Mouse (Mus musculus): ENCODE data around the gene Lysmd3.
"Not testable (repeated sequence)": the region's sequence is repeated elsewhere in the genome, so short reads cannot be mapped to it uniquely, and the experiment has no call there.

Lysmd3 gene

DNA sequence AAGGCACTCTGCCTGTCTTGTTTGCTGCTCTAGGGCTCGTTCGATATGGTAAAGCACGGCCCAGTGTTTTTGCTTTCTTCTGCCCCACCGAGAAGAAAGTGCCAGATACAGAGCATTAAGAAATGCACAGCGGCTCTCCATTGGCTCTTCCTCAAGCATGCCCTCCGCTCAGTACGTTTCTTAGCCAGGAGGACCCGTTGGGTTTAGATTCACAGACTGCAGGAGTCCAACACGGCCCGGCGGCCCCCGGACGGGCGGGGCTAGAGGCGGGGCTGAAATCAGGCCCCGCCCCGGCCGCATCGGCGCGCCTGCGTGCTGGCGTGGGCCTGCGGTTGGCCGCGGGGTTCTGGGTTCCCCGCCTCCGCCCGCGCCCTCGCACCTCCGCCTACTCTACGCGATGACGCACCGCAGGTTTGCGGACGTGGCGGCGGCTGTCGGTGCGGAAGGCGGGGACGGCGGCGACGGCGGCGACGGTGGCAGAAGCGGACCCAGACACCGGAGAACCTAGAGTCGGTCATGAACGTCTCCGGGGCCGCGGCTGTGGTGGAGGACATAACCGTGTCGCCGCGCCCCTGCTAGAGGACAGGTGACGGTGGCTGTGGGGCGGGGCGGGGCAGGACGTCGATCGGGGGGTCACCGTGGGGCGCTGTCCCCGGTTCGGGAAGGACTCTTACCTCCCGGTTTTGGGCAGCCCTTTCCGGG is at the start of gene Lysmd3:
Gene Lysmd3, plus strand, starts transcription at position 313 of the 702 bp plus-strand sequence.
- peak; percentile 86 for DNase-seq (ENCODE audit: low read depth, low spot score)

DNA sequence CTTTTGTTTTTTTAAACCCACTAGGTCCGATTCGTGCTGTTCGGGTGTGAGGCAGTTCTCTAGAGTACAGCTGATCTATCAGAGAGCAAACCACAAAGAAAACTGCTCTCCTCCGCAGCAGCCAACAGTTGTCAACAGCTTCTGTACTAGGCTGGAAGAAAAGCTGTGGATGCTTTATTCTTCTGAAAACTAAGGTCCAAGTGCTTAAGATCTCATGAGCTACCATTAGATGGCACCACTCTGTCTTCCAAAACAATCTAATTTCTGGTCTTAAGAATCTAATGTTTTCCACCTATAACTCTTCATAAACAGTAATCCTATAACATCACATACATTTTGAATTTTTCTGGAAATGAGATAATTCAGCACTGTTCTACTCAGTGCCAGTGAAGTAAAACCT is 47.1 kb upstream of the Lysmd3 start:
- DNase-seq (ENCODE audit: low read depth, low spot score): no peak

DNA sequence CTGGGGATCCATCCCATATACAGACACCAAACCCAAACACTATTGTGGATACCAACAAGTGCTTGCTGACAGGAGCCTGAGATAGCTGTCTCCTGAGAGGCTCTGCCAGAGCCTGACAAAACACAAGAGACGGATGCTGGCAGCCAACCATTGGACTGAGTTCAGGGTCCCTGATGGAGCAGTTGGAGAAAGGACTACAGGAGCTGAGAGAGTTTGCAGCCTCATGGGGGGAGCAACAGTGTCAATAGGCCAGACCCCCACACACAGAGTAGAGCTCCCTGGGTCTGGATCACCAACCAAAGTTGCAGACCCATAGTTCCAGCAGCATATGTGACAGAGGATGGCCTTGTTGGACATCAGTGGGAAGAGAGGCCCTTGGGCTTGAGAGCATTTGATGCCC is 29.6 kb upstream of the Lysmd3 start:
- DNase-seq (ENCODE audit: low read depth, low spot score): not testable (repeated sequence)

DNA sequence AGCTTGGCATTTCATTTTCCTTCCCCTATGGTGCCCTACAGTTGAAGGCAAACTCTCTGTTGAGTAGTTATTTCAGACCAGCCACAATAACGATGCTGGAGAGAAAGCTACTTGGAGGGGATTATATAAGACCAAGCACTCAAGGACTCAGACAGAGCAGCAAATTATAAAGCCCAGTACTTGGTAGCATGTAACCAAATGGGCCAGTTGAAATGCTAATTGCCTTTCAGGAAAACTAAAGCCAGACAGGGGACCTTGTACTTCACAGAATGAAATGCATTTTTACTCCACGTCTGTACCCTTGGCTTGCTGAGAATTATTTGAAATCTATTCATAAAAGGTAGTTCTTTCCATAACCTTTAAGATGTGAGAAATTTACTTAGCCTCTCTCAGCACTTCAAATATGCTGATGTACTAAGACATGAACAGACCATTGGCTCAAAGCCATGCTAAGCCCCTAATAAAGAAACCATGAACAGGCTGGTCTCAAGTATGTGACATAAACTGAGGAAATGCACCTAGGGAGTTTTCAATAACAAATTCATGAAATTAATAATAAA is 28.8 kb upstream of the Lysmd3 start:
- no peak for DNase-seq (ENCODE audit: low read depth, low spot score)

DNA sequence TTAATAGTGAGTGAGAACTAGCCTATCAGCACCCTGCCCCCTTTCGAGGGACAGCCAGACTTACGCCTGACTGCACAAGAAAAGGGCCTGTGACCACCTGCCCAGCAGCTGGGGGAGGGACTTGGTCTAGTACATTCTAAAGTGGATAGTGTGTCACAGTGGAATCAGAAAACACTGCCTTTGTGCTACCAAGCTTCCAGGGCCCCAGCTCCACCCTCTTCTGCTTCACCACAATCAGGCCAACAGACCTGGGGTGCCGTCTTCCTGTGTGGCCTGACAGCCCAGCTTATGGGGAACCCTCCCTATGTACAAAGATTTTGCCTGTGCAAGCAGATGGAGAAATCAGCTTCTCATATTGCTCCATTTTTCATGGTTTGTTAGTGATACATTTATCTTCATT is 28.1 kb upstream of the Lysmd3 start:
- no peak for DNase-seq (ENCODE audit: low read depth, low spot score)

DNA sequence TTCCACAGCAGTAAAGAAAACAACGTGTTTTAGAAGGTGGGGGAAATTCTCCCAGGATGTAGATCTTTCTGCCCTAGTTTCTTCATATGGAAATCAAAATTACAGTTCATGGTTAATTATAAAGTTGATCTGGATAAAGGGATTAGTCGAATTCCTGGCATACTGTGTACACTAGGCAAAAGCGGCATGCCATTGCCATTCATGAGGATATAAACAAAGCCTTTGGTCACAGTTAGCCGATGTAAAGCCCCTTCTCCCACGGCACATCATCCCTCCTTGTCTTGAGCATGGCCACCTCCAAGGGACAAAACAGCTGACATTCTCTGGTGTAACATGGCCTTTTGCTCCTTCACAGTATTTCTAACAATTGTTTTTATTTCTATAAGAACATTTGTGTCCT is 26.9 kb upstream of the Lysmd3 start:
- no peak for DNase-seq (ENCODE audit: low read depth, low spot score)

DNA sequence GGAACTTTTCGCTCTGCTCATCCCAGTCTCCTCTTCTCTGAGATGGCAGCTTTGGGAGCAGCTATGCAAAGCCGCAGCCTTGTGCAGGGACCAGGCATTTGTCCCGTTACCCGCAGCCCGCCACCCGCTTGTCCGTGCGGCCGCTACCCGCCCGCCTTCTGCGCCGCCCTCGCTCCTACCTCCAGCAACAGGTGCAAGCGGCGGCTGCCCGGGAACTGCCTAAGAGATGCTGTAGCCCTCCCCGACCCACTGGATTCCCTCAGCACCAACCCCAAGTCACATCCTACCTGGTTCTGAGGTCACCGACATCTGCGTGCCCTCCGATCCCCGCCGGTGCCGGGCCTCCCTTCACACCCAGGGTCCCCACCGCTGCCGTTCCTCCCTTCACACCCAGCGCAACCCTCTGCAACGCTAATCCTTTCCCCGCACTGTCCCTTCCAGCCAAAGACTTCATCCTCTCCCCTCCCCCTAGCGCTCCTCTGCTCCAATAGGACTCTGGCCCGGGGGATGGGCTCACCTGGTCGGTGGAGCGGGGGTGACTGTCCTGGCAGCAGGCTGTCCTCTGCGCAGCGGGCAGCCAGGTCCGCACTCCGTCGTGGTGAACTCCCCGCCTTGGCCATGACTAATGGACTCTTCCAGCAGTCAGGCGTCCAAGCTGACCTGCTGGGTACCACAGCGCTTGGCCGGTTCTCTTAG is 24.6 kb upstream of the Lysmd3 start, which contains the start of gene Adgrv1:
Gene Adgrv1, minus strand, starts transcription at position 435 of the 696 bp plus-strand sequence.
- DNase-seq (ENCODE audit: low read depth, low spot score): peak; percentile 97

DNA sequence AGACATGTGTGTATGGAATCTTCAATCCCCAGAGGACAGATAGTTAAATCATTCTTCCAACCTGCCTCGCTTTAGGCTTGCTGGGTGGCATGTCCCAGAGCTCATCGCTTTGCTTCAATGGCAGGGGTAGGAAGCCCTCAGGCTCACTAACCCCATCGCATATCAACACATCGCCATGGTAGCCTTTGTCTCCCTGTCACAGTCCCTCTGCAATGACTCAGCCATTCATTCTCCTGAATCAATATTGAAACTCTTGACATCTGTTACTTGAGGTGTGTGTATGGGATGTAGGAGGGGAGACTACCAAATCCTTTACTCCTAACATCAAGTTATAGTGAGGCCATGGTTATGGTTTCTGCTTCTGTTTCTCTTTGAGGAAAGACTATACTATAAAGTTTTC is 17.8 kb upstream of the Lysmd3 start:
- DNase-seq (ENCODE audit: low read depth, low spot score): peak; percentile 9

DNA sequence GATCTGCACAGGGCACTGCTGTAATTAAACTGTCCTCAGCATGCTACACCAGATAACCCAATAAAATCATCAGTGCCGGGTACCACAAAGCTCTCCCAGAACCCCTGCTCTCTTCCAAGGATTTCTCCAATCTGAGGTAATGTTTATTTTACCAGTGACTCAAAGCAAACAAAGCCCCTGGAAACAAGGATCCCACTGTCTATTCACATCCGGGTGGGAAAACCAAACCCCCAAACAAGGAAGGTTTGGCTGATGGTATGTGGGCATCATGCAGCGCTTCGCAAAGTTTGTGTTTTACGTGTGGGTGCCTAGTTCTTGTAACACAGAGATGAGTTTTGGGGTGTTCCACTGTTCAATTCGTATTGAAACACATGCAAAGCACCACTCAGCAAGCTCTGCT is 16.6 kb upstream of the Lysmd3 start:
- DNase-seq (ENCODE audit: low read depth, low spot score): no peak

DNA sequence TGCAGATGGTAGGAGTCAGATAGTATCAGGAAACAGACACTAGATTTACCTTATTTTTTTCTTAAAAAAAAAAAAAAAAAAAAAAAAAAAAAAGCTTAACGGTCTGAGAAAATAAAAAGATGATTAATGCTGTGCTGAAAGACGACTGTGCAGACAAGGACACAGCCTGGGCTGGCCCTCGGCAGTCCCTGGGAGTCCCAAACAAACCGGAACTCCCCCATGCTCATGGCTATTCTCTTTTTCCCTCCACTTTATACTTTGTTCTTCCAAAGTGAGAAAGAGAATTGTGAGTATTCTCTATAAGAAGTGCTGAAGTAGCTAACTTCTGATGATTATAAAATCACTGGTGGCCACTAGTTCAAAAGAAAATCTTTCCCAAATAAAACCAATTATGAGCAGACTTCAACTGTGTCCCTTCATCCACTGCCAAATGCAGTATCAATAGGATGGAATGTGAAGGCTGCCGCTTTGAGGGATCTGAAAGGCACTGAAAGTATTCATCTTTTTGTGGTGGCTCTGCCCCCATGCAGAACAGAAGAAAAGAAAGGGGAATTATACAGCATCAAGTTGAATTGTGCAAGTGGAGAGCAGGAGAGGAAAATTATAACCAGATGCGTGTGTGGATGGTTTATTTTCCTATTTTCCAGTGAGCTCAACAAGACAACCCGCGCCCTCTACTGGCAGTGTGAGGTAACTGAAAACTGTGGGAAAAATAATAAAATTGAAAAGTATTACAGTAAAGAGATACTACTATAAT is 16.0 kb upstream of the Lysmd3 start:
- peak; percentile 20 for DNase-seq (ENCODE audit: low read depth, low spot score)

DNA sequence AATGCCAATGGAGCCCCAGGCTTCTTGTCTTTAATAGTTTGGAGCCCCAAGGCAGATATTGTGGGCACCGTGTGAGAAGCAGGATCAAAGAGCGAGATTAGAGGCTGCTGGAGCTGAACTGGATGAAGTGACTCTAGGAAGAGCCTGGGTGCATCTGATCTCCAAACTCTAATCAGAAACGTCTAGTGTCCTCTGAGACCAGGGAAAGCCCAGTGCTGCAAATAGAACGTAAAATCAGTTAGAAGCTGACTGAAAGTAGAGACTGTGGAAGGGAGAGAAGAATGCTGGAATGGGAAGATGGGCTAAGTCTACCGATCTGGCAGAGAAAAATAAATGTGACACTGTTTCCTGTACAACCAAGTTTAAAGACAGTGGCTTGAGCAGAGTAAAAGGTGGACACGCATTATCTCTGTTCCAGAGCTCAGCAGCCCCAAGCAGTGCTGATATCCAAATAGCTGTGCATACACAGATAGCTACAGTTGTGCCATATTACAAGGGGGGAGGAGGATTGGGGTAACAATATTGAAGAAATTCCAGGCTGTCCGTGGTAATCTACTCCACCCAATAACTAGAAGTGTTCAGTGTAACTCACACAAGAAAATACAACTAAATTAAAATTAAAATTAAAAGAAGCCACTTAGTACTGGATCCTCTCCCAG is 14.8 kb upstream of the Lysmd3 start:
- no peak for DNase-seq (ENCODE audit: low read depth, low spot score)

DNA sequence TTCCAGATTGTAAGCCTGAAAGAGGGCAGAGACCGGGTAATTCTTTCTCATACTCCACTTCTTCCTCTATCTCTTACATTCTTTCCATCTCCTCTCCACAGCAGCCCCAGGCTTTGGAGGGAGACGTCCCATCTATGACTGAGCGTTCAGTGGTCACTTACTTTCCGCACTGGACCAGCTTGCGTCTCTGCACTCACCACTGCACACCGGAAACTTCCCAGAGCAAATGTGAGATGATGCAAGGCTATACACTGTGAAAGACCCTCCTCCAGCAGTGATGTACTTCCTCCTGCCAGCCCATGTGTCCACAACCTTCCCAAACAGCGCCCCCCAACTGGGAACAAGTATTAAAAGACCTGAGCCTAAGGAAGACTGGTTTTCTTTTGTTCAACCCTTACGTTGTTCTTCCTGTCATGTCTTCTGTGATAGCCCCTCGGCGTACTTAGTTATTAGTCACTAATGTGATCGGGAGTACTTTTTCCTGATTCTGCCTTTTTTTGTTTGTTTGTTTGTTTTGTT is 13.4 kb upstream of the Lysmd3 start:
- peak; percentile 78 for DNase-seq (ENCODE audit: low read depth, low spot score)

DNA sequence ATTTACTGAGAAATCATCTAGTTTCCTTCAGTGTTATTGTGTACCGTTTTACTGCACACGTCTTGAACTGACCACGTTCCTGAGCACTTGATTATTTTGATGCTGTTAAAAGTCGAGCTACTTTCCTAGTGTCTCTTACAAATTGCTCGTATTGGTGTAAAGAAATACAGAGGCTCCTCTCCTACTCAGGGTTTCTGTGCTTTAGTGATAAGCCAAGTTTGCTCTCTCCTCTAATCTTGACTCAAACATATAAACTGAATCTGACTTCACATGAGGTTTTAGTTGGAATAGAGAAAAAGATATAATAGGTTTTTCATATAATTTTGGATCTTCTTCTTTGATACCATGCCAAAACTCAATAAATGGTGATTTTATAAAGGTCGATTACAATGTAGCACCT is 11.1 kb upstream of the Lysmd3 start:
- no peak for DNase-seq (ENCODE audit: low read depth, low spot score)

DNA sequence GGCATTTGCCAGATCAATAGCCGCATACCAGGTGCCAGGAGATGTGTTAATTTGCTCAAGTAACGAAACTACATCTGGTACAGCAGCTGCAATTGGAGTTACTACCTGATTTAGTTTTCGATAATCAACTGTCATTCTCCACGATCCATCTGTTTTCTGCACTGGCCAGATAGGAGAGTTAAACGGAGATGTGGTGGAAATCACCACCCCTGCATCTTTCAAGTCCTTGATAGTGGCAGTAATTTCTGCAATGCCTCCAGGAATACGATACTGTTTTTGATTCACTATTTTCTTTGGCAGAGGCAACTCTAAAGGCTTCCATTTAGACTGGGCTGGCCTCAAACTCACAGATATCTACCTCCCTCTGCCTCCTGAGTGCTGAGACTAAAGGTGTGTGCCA is 7.1 kb upstream of the Lysmd3 start:
- DNase-seq (ENCODE audit: low read depth, low spot score): not testable (repeated sequence)

DNA sequence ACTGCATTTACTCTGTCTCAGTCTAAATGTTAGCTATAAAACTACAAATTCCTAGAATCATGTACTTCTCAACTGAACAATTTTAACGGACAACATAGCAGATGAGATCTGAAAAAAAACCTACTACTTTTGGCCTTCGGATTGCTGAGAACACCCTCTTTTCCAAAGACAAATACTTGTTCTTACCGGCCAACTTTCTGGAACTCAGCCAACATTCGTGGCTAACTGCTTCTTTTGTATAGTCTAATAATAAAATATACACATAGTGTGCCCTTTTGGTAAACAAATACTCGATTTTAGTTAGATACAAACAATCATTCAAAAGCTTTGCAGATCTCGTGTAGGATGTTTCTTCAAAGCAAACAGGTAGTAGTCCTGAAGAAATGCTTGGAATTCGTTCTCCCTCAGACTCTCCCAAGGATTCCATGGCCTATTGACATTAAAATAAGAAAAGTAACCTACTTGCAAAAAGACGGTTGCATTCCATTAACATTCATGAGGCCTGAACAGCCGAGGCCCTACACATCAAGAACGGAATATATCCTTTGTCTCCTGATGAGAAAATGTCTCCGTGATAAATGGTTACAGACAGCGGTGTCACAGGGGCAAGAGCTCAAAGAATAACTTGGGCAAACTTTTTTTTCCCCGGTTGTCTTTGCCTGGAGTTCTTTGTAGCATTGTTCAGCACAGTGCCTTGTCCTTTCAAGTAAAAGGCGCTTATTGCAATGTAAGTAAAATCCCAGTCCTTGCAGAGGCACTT is 1.2 kb upstream of the Lysmd3 start:
- DNase-seq (ENCODE audit: low read depth, low spot score): peak; percentile 80

DNA sequence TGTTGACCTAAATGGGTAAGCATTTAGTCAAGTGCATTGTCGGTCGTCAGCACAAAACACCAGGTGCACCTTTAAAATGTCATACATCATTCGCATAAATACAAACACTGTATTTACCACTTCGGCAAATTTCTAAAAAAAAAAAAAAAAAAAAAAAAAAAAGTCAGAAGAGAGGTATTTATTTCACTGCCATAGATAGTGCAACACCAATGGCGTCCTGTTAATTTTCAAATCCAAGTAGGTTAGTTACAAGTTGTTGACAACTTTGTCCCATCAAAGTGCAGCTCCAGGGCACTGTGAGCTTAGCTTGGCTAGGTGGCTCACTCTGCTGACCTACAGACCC is 484 bp upstream of the Lysmd3 start:
- no peak for DNase-seq (ENCODE audit: low read depth, low spot score)

DNA sequence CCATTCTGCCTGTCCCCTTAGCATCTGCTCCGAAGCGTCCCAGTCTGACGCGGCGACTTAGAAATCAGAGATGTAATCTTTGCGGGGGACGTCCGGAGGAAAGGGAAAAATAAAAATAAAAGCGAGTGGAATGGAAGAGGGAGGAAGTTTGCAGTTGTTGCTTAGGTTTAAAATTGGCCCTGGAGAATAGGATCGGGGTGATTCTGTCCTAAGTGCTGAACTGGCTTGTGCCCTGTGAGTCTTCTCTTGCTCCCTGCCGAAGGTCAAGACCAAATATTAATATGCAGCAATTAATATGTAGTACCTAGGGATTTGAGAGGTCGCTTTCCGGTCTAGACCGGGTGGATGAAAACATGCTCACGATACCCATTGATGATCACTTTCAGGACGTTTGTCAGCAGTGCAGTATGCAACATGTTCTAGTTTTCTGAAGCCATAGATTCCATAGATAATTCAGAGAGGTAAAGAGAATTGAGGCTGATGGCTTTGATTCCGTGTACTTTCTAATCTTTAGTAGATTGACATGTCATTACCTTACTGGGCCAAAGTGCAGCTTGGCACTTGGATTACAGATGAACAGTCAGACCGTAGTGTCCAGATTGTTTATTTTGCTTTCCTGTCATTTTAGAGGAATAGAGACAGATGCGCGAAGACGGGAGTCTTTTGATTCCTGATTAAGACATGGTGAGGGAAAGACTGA is 740 bp downstream of the Lysmd3 start:
- no peak for DNase-seq (ENCODE audit: low read depth, low spot score)

DNA sequence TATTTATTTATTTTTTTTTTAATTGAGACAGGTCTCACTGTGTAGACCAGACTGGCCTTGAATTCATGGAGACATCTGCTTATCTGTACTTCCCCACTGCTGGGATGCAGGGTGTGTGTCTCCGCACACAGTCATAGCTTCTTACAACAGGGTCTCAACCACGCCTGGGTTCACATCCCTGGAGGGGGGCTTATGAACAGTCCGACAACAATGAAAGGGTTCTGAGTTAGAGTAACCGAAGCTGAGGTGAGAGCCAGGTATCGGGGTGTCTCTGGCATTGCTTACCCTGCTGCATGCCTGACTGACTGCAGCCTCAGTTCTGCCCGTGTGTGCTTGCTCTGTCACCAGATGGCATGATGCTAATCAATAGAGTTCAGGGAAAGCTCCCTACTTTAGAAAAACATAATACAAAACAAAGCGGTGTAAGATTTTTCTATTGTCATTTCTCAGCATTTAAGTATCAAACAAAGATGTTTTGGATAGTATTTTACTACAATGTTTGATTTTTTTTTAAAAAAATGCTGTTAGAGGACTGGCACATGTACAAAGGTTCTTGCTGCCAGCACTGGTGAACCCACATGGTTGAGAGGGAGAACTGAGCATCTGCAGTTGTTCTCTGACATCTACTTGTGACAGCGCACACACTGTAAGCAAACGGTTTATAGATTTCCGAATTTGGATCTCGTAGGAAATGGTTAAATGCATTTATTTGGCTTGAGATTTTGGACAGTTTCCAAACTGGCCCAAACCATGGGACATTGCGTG is 6.3 kb downstream of the Lysmd3 start:
- DNase-seq (ENCODE audit: low read depth, low spot score): no peak

DNA sequence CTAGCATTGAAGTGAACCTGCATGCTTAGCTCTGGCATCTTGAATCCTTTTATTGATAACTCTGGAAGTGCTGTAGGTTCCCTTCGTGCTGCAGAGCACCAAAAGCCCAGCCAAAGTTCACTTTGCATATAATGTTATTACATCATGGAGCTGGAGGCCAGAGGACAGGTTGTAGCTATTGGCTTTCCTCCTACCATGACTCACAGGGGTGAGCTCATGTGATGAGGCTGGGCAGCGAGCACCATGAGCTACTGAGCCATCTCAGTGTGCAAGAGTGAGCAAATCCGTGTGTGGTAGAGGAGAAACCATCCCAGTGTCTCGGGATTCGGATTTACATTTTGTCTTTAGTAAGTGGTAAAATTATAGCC is 6.9 kb downstream of the Lysmd3 start:
- DNase-seq (ENCODE audit: low read depth, low spot score): no peak

DNA sequence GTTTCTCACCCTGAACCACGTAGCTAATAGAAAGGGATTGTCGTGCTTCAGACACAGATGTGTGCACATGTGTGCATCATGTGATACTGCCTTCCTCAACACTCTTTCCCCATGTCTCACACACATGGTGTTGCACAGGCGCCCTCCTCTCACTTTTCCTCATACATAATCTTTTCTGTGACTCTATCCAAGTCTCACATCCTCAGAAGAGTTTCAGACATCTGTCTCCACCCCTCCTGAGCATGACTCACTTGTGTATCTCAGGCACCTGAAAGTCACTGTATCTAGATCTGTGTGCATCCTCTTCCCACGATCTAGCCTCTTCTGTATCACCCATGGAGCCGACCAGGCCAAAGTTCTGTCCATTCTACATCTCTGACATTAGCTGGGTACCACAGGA is 10.2 kb downstream of the Lysmd3 start:
- DNase-seq (ENCODE audit: low read depth, low spot score): no peak

All from ES-CJ7 (cell line).